Mouse (Mus musculus): ENCODE measurements at regions not wholly inside any gene's neighbourhood (a gene's known extent, or its start where the extent isn't known, plus 50 kb on each side); places are given as distances from the start of the nearest gene placed in this dataset.

DNA sequence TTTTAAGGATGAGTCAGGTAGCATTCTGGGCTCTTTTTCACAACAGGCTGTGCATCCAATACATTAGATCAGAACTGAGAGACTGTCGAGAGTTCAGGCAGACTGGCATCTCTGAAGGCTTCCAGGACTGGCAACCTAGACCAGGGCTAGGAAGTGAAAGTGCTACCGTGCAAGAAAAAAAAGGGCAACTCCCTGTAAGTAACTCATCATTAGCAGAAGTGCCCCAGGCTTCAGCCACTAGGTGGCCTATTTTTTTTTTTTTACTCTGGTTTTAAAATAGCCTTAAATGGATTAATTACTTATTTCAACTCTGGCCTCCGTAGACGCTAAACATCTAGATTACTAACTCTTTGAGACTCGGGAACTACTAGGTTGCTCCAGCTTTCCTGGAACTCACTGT, 216.8 kb downstream of the Sp3 start:
- no peak for DNase-seq

DNA sequence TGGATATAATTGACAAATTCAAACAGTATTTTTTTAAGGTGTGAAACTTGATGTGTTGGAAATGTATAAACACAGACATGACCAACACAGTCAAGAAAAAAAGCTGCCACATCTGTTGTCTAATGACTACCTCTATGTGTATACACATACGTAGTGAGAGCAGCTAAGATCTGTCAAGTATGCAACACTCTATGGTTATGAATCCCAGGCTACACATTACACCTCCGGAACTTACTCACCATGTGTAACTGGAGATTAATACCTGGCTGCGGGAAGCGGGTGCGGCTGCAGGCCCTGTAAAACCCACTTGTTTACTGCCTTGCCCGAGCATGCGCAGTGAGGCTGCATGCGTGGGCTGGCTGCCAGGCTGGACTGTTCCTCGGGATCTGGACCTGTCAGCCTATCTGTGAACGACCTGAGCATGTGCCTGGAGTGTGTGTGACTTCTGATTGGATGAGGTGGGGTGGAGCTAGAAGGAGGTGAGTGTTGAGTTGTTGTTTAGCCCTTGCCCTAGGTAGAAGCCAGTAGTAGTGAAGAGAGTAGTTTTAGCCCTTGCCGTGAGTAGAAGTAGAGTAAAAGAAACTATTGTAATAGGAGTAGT, 211.1 kb downstream of the Sp3 start:
- DNase-seq: no peak

DNA sequence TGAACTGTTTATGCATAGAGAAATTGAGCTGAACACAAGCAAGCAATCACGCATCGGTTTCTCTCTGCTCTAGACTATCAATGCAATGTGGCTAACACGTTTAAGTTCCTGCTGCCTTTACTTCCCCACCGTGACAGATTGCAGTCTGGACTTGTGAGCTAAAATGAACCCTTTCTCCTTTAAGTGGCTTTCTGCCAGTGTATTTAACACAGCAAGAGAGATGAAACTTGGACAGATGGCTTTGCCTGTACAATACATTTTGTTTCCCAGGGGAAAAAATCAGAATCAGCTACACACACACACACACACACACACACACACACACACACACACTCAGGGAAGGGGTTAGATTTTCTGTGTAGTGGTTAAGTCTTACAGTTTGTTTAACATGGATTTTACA, 206.8 kb downstream of the Sp3 start:
- DNase-seq: no peak

DNA sequence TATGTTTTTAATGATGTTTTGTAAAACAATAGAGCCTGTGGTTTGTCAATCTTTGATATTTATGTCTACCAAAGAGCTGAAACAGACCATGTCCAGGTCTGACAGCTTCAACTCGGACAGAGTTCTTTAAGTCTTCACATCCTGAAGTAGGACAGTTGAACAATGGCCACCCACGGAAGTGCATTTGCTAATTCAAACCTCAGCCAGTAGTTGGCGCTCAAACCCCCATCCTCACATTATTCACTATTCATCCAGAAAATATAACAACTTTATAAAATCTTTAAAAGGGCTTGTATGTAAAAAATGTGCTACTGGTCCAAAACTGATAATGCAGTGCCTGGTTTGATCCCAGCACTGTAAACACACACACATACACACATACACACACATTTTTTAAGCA, 202.9 kb downstream of the Sp3 start:
- DNase-seq: peak in 1 of 2 experiments; percentile 24

DNA sequence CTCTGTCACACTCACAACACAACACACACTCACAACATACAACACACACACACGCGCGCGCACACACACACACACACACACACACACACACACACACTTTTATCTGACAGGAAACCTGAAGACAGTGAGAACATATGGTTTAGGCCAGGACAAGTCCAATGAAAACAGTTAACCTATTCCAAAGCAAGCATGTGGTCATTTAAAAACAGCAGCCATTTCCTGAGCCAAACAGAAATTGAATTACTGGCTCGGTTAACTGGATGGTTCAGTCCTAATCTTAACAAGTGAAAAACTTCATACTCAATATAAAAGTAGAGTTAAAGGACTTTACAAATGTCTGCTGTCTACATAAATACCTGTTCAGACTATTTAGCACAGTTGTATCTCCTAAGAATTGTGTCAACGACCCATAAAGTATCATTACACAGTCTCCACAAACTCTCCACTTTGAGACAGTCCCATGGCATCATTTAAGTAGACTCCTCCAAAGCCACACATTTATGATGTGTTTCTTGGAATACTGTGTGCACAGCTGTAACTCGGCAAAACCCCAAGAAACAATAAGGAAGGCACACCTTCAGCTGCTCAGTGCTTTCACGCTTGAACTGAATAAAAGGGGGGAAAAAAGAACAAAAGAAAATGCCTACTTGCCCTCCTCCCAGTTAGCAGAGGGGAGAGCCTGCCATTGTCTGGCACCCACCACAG, 202.3 kb downstream of the Sp3 start:
- DNase-seq: no peak

DNA sequence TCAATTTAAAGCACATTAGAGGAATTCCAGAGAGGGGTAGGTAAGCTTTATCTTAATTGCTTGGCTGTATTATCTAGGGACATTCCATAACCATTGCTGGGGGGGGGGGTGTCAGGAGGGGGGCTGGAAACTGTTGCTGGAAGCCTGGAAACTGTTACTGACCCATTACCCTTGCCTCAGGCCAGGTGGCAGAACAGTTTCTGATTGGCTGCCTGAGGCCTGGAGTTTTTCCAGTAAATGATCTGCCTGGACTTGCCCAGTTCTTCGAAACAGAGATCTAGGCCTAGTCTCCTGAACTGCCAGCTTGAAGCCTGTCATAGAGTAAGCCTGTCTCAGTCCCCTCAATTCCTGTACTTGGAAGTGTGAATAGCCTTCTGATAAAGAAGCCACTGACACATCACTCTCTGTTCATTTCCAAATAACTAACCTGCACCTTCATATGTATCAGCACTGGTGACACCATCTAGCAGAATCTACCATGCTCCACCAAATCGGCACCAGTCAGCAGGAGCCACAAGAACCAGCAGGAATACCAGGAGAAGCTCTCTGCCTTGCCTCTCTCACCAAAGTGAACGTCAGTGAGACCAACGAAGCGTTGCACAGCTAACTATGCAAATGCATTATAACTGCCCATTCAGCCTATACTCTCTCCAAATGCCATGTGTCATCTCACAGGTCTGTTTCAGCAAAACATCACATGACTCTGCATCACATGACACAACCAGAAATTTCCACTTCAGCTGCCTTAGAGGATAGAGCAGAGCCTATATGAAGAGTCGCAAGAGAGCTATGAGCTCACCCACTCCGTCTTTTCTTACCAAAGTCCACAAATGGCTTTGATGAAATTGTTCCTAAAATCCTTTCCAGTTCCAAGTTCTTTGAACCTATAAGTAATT, 200.7 kb downstream of the Sp3 start:
- no peak for DNase-seq

DNA sequence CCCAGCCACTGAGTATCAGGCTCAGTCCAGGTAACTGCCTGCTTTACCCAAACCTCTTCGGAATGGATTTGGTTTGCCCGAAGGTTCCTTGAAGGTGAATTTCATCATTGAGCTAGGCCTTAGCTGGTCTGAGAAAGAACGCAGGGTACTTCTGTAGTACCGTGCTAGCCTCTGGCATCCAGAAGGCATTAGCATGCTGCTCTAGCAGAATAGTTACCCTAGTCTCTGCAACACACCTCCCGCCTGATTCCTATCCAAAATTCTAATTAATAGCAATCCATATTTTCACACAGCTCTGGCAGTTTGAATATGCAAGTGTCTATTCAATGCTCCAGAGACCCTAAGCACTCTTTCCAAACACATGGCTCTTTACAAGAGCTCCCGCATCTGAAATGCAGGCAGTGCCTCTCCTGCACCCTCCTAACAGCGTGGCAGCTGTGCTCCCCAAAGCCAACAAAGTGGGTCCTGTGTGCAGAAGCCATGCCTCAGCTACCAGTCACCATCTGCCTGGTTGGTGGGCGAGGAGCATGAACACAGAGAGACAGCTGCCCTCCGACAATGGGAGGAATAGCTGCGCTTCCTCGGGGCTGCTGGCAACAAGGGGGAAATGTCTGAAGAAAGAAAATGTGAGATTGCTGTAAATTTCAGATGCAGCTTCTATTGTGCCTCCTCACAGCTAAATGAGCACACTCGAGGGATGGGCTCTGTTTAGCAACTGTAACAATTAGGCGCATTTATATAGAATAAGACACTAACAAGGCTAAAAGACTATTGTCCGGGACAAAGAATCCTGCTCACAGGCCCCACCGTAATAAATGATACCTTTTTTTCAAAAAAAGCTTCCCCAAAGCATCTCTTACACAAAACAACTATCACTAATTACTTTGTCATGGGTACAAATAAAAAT, 198.6 kb downstream of the Sp3 start:
- no peak for DNase-seq

DNA sequence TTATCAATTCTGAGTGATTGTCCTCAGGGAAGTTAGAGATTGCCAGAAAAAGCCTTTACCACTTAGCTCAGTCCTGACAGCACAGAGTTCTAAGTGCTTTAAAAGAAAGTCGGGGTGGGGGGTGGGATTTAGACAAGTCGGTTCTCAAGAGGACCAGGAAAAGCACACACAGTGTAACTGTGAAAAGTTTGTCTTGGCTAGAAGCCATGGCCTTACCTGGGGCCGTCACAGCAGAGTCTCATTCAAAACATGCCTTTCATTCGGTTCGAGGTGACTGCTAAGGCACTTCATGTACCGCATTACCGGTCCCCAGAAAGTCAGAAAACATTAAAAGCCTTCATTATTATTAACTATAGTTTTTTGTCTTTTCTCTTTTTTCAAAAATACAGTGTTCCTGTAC, 197.9 kb downstream of the Sp3 start:
- DNase-seq: peak; percentile 27

DNA sequence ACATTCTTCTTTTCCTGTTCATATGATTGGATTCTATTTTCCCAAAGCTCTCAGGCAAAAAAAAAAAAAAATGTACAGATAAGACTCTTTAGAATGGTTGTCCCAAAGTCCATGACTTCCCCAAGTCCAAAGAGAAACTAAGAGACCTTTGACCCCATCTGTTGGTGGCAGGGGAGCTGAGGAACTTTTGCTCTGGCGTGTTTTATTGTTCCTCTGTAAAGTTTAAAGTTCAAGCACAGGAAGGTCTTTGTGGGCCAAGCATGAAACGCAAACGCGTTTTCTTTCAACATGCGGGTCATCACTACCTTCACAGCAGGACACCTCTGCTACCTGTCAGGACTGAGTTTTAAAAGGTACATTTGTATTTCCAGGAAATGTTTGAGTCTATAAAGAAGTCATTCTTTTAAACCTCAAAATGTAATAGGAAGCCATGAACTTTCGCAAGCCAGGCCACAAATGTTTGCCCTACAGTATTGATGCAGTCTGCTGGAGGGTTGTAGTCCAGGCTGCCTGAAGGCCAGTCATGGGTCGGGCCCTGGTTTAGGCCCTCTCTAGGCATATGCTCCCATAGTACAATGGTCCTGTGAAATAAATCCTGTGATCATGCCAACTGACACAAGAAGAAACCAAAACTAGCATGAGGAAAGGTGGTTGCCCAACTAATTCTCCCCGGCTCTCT, 194.7 kb downstream of the Sp3 start:
- DNase-seq: no peak

DNA sequence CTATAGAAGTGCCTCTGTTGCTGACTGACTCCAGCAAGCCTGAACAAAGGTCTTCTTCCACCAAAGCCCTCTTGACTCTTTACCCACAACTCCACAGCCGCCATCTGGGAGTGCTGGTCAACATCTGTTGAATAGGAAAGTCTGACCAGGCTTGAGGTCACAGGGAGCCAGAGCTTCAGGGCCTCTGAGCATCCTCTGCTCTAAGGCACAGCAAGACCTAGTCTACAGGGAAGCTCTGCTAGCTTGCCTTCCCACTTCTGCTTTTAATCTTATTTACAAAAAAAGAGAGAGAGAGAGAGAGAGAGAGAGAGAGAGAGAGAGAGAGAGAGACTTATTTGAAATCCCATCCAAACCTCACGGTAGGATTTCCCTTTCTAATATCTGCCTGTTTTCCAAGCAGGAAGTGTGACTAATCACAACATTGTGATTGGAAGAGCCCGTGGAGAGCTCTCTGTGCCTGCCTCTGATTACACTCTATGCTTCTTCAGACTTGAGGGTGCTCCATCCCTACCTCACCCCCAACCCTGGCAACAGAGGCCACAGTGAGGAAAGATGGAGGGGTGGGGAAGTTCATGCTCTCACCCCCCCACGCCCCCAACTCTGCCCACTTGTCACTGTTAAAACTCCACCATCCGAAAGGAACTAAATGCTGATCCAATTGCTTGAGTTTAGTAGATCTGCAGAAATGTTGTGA, 194.1 kb downstream of the Sp3 start:
- DNase-seq: no peak

DNA sequence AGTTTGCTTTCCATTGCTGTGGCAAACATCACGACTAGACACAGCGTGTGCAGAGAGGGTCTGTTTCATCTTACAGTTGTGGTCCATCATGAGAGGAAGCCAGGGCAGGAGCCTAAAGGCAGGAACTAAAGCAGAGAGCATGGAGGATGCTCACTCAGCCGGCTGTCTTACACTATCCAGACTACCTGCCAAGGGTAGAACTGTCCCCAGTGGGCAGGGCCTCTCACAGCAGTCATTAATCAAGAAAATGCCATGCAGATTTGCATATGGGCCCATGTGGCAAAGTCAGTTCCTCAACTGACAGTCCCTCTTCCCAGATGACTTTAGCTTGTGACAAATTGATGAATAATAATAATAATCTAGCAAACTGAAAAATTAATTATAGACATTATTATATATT, 192.6 kb downstream of the Sp3 start:
- DNase-seq: no peak

DNA sequence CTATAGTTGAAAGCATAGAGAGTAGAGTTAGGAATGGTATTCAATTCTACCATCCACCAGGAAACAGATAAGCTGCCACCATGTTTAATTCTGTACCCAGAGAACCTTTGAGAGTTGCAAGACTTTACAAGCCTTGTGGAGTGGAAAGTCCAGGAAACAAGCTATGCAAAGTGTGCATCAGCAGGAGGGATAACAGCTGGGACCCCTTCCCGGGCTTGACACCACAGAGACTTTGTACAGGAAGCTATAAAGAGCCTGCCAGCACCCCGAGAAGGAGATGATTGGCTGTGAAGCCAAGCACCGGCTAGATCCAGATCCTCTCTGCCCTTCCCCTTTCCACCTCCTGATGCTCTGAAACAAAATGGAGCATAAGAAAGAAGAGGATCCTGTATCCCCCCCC, 188.8 kb downstream of the Sp3 start:
- DNase-seq: no peak

DNA sequence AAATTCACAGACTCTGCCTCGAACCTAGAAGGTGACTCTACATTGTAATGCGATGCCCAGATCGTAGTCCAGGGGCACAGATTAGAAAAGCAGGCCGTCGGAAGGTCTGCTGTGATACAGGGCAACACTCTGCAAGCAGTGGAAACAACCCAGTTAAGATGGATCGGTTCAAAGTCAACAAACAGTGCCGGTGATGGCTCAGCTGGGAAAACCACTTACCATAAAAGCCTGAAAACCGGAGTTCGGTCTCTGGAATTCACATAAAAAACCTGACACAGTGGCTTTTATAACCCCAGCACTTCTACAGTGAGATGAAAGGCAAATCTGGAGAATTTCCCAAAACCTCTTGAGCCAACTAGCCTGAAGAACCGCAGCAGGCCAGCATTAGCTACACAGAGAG, 186.8 kb downstream of the Sp3 start:
- DNase-seq: no peak

DNA sequence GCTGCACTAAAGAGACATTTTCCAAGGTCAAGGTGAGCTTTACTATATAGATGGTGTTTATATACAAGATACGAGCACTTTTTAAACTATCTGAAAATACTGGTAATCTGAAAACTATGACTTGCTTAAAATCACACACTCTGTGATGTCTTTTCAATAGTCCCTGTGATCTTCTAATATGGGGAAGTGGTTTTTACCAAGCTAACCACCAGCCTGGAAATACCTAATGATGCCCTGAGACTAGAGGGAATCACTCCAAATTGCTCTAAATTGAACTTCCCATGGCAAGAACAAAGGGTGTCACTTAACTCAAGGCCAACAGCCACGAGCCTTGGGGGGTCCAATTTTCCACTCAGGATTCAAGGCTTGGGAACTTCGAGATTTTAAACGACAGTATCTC, 185.7 kb downstream of the Sp3 start:
- DNase-seq: no peak

DNA sequence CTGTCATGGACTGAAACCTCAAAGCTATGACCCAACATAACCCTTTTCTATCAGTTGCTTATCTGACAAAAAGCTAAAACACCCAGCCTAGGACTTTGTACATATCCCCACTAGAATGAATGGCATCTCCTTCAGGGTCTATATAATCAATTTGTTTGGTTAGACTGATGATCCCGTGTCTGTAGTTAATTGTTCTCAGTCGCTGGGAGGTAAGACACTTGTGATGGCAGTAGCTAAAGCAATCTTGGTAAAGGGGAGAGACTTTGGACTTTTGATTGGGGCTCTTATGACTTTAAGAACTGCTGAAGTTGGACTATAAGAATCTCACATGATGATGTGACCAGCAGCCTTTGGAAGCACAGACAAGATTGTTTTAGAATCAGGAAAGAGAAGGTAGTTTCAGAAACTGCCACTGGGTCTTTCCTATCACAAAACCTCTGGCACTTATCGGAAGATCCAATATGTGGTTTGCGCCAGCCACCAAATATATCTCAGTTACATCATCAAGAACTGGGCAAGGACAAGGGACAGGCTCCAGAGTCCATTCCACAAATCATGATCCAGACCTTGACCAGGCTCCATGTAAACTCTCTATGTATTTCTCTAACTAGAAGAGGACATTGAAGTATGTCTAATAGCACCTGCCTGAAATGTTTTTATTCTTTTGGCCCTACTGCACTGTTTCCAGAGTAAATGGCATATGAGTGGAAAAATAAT, 183.1 kb downstream of the Sp3 start:
- DNase-seq: no peak

DNA sequence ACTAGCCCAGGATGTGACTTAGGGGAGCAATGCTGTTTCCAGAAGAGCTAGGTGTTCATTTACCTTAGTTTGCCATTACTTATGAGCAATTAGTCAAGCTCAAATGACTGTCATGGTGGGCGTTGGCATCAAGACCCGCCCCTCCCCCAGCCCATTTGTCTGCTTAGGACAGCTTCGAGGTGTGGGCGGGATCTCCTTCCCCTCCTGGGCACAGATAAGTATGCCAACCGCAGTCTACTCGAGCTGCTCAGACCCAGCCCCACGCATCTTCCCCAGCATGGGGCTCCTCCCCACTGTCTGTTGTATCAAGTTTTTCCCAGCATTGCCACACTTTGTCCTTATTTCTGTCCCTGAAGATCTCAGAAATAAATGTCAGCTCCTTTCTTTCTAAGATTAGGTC, 179.6 kb downstream of the Sp3 start:
- DNase-seq: no peak

DNA sequence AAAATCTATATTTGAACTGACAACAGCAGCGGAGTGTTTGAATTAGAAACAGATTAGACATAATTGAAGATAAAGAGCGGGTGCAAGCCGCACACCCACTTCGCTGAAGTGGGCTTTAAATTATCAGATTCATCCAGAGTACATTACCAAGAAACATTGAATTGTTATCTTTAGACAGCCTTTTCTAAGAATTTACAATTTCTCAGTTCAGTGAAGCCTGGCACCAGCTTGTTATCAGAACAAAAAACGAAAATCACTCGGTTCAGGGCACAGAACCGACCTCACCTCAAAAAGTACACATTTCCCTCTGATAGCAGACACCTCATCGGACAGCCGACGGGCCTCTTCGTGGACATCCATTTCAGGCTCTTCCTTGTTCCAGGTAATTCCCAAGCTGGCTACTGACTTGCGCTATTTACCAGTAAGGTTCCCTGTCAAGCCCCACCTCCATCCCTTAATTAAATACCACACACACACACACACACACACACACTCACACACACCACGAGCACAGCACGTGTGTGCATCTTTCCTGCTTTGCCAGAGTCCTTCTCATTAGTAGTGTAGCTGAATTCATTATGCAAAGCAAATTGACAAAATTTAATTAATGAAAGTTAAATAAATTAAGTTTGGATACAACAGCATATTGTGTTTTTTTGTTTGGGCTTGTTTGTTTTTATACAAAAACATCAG, 166.8 kb downstream of the Sp3 start:
- no peak for DNase-seq

DNA sequence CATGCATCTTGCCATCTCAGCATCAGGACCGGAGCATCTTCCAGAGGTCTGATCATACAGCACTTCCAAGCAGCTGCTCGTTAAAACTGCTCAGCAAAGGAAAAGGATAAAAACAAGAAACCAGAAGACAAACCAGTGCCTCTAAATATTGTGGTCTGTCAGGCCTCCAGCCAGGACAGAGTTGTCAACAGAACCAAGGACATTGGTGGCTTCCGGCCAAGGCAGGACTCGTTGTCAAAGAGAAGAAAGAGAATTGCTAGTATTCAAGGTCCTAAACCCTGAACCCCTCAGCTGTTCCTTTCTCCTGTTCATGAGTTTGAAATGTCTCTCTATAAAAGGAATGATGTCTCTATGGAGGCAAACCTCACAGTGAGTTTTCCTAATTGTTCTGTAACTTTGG, 155.0 kb downstream of the Sp3 start:
- no peak for DNase-seq

DNA sequence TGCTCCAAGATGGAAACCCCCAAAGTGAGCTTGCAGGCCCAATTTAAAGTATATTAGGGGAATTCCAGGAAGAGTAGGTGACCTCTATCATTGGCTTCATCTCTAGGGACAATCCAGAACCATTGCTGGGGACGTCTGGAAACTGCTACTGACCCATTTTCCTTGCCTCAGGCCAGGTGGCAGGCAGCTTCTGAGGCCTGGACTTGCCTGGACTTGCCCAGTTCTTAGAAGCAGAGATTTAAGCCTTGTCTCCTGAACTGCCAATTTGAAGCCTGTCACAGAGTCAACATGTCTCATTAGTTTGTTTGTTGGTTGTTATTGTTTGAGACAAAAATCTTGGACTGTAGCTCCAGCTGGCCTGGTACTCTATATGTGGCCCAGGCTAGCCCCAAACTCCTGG, 151.1 kb downstream of the Sp3 start:
- no peak for DNase-seq

DNA sequence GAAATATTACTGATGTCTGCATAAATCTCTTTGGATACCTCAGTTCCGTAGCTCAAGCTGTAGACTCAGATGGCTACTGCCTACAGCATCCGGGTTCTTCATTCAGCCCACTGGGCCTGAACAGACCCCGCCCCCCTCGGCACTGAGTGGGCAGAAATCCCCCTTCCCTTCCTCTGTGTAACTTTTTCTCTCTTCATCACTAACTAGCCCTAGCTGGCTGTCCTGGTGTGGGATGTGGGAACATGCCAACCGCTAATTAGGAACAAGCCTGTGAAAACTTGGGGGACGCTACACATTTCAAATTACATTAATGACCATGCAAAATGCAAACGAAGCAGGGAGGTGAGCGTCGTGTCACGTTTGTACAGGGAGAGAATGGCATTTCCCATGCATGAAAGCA, 147.5 kb downstream of the Sp3 start:
- DNase-seq: no peak

Measured in lung, postnatal 4 days (tissue).